Mouse (Mus musculus) heart, adult 2 months (tissue): ENCODE results near the gene Ankmy1.

ENCODE experiments used
- CTCF ChIP-seq: fragments of 200-600 bp; IDR thresholded peaks from 2 replicates; pipeline ENCODE4 v1.8.1; 2022; ENCODE audit warnings: antibody characterized with exemption, mild to moderate bottlenecking, moderate library complexity
- EP300 ChIP-seq: fragments of 200-500 bp; IDR thresholded peaks from 2 replicates; pipeline ENCODE4 v1.6.1; 2011; ENCODE audit warnings: low read depth, low read length, control low read depth; ENCODE audit not compliant: insufficient read depth
- POLR2A ChIP-seq: fragments of 200-500 bp; IDR thresholded peaks from 2 replicates; pipeline ENCODE4 v1.6.1; 2011; ENCODE audit warnings: mild to moderate bottlenecking, low read depth, low read length, control low read depth; ENCODE audit not compliant: insufficient read depth

DNA sequence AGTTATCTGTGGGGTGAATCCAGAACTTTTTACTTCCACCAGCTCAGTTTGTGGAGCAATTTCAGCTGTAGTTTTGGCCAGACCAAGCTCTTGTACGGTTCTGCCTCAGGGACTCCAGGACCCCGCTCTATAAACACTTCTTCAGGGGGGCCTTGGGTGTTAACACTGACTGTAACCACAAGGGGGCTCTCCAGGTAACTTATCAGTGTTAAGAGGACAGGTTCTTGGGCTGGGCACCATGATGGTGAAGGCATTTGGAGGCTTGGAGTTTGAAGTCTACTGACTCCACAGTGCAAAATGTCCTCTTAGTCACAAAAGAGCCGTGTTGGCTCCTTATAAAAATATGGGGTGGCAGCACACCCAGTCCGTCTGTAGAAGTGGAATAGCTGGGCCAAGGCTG lies 6.4 kb upstream of the Ankmy1 start:
- TF ChIP-seq POLR2A, result no peak
- no peak for TF ChIP-seq EP300
- TF ChIP-seq CTCF, result peak; percentile 61
